Mouse (Mus musculus) CD4-positive helper T cell, adult 2 months (primary cell): ENCODE results near the gene Adap2.
"Not testable (repeated sequence)": the region's sequence is repeated elsewhere in the genome, so short reads cannot be mapped to it uniquely, and the experiment has no call there.

Experiments
- DNase-seq: peaks from one replicate; pipeline ENCODE4 v3.0.0-alpha.2; 2012; ENCODE audit warnings: low read depth, missing footprints, low spot score

The Adap2 gene

DNA sequence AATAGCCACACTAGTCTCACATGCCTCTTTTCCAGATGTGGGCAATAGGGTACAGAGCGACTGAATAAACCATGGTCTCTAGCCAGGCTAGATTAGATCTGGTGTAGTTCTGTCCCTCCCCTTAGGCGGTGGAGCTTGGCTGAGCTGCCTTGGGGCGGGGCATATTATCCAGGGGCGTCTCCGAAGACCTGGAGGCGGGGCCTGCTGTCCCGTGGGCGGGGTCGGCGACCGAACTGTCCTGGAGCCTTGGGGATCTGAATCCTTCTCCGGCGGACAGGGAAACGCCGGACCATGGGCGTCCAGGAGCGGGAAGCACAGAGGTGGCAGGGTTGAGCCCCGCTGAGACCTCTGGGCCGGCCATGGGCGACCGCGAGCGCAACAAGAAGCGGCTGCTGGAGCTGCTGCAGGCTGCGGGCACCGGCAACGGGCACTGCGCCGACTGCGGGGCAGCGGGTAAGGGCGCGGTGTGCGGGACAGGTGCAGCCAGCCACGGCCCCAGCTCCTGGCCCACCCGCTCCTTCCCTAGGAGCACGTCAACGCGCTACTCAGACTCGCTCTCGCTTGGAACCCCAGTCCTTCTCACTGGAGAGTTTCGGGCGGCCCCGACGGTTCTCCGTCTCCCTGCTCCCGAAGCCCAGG lies at the start of gene Adap2:
Gene Adap2 (plus strand): TSS at position 249 of the 639 bp plus-strand sequence.
- peak; percentile 84 for DNase-seq

DNA sequence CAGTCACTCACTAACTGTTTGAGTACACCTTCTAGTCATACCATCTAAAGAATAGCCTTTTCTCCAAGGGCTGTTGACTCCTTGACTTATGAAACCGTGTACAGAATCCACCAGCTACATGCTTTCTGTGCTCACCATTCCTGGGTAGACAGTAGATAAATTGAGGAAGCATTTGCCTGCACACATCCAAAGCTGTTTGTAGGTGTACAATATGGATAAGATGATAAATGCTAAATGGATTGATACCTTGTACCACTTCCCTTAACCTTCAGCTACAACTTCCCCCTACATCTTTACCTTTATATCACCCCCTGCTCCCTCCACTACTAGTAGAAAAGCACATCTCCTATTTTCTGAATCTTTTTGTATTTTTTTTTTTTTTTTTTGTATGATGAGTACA lies 49.5 kb upstream of the Adap2 start:
- no peak for DNase-seq

DNA sequence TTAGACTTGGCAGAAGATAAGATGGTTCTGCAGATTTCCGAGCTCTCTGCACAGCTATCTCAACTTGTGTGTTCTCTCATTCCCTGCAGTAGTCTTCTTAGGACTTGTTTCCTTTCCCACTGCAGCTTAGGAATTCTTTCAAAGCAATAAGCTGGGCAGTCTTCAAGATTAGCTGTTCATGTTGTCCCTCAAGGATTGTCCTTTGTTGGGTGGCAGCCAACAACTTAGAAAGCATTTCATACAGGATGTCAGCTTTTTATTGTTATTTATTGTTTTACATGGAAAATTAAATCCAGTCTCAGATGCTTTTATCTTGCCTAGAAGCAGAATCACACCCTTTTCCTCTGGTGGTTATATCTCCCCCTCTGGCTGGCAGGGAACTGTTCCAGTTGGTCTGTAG lies 37.5 kb upstream of the Adap2 start:
- no peak for DNase-seq

DNA sequence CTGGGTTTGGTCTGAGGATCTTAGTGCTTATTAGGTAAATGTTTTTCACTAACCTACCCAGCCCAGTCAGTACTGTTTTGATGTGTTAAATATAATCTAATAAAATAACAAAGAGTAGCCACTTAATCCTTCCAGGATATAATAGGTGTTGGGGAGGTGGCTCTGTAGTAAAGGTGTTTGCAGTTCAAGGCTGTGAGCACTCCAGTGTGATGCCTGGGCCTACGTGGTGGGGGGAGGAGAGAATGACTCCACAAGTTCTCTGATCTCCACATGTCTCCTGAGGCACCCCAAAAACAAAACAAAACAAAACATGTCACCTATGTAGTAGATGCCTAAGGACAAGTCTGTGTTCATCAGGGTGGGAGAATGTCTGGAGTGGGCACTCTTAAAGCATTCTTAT lies 21.9 kb upstream of the Adap2 start:
- no peak for DNase-seq

DNA sequence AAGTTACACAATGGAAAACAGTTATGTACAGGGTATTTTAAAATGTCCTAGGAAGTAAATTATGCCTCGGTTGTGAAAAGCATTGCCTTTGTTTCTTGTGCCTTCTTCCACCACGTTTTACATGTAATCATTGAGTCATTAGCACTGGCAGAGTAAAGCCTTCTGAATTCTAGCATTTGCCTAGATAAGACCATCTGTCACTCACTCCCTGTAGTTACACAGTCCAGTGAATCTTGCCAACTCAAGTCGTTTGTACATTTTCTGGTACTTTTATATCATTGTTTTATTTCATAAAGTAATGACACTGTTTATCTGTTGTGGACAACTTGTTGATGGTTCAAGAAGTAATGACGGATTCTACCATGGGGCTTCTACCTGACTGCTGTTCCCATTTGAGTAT lies 19.2 kb upstream of the Adap2 start:
- no peak for DNase-seq

DNA sequence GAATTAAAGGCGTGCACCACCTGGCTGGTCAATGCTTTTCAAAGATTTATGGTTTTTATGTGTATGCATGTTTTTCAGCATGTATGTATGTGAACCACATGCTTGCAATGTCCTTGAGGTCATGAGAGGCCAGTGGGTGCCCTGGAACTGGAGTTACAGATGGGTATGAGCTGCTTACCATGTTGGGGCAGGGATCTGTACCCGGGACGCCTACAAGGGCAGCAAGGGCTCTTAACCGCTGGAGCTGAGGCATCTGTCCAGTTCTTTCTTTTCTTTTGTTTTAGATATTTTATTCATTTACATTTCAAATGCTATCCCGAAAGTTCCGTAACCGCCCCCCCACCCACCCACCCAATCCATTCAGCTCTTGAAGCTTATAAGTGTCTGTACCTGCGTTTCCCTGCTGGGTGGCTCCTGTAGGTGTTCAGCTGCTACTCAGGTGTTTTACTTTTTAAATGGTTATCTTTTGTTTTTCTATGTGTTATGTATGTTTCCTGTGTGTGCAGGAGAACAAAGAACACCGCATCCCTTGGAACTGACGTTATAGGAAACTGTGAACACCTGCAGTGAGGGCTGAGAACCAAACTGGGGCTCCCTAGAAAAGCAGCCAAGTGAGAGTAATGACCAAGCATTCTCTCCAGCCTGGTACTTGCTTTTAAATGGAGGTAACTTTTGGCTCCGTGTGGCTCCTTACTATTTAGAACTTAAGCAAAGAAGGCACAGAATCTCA lies 17.8 kb upstream of the Adap2 start:
- peak; percentile 32 for DNase-seq

DNA sequence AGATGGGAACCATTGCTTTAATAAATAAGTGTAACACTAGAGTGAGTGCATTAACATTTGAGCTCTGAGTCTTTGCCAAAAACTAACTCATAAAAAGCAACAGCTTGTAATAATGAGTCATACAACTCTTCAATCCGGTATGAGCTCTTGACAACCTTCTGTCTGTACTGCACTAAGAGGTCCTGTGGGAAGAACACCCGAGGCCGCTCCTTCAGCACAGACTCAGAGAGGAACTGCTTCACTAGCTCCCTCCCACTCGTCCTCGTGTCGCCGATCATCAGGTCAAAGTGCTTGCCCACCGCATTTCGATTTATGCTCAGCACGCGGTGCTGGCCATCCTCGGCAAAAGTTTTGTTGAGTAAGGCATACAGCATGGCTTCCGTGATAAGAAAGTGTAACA lies 17.1 kb upstream of the Adap2 start:
- no peak for DNase-seq

DNA sequence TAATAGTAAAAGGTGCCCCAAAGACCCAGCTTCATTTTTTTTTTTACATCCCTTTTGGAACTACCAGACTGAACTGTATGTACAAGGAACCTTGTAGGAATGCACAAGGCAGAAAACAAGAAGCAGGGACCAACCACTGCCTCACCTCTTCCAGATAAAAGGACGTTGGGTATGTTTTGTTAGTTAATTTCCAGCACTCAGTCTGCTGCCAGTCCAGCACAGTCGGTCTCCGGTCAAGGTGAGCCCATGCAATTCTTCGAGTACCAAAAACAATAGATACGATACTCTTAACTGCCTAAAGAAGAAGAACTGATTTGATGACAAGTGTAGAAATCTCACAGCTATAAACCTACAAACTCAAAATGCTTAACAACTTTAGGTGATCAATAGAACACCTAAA lies 16.1 kb upstream of the Adap2 start:
- DNase-seq: no peak

DNA sequence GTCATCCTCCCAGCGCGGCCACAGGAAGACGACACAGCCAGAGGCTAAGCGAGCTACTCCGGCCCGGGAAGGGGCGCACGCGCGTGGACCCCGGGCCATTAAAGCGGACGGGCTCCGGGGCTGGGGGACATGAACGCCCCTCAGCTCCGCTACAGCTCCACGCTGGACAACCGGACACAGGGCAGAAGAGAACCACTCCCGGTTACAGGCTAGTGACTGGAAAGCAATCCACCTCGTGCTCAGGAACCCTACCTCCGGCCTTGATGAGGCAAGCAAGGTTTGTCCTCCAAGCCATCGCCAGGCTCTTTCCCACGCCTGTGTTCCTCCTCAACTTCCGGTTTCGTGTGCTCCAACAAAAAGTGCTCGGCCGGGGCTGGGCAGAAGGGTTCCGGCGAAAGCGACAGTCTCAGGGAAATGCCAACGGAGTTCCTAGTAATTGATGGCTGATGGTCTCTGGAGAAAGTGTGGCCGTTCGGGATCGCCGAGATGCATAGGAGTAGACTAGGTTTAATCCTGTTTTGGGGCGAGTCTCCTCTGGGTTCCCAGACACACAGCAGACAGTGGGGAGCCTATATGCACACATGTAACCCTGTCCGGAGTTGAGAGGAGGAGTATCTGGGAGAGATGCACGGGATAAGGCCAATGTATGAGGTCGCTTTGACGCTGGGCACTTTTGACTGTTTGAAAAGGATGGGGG lies 11.9 kb upstream of the Adap2 start, which contains the start of gene Tefm:
Gene Tefm (minus strand): TSS at position 351 of the 697 bp plus-strand sequence.
- peak; percentile 84 for DNase-seq

DNA sequence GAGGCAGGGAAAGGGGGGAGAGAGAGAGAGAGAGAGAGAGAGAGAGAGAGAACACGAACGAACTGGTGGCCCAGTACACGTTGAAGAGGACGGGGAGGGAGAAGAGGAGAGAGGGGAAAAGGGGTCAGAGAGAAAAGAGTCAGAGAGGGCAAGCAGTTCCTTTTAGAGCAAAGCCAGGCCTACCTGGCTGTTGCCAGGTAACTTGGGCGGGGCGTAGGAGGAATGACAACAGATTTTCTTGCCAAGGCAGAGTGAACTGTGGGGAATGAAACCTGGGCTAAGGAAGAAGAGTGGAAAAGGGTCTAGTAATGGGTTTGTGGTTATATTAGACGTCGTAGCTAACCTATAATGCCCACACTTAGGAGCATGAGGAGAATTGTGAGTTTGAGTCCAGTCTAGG lies 11.0 kb upstream of the Adap2 start:
- no peak for DNase-seq

DNA sequence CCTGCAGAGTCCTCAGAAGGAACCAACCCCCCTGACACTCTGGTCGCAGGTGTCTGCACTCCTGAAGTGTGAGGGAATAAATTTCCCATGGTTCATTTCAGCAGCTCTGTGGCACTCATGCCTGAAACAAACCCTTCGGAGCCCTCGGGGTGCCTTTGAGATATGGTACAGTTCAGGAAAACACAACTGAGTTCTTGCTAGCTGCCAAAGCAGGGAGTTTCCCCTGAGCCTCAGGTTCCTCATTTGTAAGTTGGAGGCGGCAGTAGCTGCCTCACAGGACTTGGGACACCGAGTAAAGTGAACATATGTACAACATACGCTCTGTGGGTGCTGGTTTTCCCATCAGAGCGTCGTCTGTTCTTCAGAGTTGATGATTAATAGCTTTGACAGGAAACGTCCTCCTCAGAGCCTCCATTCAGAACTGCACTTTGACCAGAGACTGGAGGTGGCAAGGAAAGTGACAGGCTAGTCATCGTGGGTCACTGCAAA lies 8.1 kb upstream of the Adap2 start:
- no peak for DNase-seq

DNA sequence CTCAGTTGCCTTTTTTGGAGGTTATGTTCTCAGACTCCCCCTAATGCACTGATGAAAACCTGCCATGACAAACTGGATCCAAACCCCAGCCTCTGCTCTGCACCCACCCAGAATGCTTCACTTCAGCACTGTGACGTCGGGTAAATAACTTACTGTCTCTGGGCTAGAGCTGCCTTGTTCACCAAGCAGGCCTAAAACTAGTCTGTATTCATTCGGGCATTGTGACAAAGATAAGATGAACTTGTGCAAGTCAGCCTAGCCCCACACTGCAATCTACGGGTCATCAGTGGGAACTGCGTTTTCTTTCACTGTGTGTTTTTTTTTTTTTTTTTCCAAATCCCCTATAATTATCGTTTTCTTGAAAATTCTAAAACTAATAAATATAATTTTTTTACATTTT lies 6.2 kb upstream of the Adap2 start:
- DNase-seq: no peak

DNA sequence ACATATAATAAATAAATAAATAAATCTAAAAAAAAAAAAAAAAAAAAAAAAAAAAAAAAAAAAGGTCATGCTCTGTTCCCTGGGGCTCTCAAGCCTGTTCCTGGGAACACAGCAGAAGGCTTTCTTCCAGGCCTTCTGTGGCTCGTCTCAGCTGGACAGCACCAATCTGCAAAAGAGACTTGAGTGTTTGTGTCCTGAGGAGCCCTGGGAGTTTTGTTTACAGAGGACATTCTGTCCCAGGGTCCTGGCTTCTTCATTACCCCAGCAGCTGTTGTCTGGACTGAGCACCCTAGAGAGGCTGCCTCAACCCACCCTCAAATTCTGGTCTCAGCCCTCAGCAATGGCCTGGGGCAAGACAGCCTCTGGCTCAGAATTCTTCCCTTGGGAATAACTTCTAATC lies 5.6 kb upstream of the Adap2 start:
- no peak for DNase-seq

DNA sequence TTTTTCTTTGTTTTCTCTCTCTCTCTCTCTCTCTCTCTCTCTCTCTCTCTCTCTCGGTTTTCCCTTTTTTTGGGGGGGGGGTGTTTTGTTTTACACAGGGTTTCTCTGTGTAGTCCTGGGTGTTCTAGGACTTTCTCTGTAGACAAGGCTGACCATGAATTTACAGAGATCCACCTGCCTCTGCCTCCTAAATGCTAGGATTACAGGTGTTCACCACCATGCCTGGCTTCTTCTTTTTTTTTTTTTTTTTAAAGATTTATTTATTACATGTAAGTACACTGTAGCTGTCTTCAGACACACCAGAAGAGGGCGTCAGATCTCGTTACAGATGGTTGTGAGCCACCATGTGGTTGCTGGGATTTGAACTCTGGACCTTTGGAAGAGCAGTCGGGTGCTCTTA lies 4.9 kb upstream of the Adap2 start:
- DNase-seq: not testable (repeated sequence)

DNA sequence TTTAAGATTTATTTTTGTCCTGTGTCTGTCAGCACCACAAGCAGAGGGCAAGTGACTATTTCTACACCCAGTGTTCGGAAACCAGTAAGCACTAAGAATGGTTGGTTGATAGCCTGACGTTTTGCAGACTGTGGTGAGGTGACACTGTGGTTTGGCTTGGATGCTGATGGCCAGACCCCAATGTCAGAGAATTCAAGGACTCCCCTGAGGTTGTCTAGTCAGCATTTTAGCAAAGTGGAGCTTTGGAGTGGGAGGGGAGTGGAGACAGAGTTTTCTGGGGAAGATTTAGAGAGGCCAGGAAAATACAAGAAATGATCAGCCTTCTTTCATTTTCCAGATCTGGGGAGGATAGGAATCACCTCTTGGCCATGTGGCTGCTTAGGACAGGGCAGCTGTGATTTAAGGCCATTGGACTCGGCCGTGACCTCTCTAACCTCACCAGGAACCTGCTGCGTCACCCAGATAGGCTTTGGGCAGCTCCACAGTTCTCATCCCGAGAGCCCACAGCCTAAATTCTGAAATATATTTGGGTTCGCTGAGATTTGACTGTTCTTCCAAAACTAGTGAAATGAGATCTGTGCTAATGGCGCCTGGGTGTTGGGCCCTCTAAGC lies 4.4 kb upstream of the Adap2 start:
- no peak for DNase-seq

DNA sequence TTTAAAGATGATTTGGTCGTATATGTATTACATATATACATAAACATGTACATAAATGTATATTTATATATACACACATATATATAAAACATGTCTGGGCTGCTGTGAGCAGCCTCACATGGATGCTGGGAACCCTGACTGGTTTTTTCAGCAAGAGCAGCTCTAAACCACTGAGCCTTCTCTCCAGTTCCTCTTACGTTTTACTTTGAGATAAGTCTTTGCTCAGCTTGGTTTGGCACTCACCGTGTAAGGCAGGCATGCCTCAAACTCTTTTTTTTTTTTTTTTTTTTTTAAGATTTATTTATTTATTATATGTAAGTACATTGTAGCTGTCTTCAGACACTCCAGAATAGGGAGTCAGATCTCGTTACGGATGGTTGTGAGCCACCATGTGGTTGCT lies 3.3 kb upstream of the Adap2 start:
- DNase-seq: no peak

DNA sequence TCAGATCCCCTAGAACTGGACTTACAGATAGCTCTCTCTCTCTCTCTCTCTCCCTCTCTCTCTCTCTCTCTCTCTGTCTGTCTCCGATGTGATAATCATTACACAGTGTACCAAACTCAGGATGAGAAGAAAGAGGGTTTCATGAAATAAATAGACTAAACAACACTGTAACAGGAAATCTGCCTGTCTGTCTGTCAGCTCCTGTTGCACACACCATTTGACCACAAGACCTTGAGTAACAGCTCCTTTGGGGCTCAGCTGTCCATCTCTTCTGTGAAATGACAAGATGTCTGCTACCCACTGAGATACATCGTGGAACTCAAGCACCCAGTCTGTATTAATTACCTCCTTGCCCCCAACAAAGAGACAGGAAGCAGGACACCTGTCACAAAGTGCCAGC lies 2.4 kb upstream of the Adap2 start:
- DNase-seq: no peak

DNA sequence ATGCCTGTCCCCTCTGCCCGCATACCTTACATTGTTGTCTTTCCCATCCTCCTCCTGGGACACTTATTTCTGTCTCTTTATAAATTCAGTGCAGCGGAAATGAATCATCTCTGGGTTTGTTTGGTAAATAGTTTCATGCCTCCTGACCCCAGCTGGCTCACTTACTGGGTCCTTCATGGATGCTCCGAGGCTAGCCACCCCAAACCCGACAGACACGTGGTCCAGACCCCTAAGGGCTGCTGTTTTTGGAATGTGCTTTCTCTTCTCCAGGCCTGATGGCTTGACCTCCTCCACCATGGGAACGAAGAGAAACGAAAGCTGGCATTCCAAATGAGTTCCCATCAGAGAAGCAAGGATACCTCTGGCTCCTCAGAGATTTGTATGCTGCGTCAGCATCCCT lies 1.5 kb upstream of the Adap2 start:
- DNase-seq: no peak

DNA sequence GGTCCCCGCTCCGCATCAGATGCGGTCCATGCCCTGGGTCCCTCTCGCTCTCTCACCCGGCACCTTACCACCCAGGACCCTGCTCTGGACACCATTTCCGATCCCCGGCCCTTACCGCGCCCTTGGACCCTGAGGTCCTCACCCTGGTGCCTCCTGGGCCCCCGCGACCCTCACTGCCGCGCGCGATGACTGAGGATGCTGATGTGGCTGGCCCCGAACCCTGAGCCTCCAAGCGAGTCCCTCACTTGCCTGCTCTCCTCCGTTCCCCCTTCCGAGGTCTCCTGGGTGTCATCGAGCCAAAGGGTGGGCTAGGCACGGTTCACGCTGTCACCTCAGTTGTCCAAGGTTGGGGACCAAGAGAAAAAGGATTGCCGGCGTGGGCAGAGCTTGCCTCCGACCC lies 596 bp downstream of the Adap2 start:
- no peak for DNase-seq

DNA sequence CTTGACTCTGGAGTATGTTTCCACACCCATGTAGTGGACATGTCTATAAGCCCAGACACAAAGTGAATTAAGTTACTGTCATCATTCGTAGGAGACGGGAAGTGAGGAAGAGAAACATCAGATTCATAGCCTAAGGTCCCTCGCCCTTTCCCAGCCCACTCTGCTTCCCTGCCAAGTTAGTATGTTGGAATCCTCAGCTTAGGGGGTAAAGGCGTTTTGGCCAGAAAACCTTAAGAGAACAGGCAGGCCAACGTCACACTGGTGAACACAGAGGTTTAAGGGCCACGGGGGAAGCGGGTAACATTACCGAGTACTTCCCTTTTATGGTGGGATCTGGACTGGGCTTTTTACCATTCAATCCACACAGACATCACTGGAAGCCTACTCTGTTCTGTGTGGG lies 1.6 kb downstream of the Adap2 start:
- DNase-seq: no peak

DNA sequence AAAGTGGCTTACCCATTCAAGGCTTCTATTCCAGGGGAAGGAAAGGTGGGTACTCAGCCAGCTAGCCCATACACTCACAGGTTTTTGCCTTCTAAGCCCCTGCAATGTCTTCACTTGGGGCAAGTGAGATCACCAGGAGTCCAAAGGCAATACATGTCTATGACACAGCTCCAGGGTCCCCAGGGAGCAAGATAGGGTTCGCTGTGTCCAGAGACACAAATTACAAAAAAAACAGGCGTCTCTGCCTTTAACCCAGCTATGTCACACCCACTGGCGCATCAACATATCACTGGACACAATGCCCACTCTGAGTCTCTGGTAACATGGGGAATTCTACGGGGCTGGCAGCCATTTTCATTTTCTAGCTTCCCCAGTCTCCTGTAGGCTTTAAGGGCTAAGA lies 2.1 kb downstream of the Adap2 start:
- DNase-seq: no peak

DNA sequence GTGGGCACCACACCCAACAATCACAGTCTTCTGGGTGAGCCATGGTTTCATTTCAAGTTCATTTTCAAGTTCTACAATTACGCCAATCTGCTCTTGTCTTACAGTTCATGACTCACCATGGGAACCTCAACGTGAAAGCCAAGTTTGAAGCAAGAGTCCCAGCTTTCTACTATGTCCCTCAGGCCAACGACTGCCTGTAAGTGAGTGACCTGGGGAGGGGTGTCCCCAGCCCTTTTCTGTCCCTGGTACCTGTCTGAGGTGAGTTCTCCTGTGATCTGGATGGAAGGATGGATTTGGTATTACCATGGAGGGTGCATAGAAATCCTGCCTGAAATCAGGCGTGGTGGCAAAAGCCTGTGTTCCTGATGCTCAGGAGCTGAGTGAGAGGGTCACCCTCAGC lies 2.9 kb downstream of the Adap2 start:
- DNase-seq: no peak
